Mouse (Mus musculus) limb, embryonic 15.5 days (tissue): ENCODE data around the gene Pih1d1. TPM values are rescaled to one million over a fixed set of nuclear protein-coding genes. Genes with fewer than 3 reads are reported as not detected.
A peak's percentile ranks its signal among the peaks of the same experiment; 100 is the strongest.
"Not testable (repeated sequence)": the region's sequence is repeated elsewhere in the genome, so short reads cannot be mapped to it uniquely, and the experiment has no call there.

Source experiments
- ATAC-seq: fragments of 200-750 bp; cut with Nextera tagmentation; 2 replicates; pipeline ENCODE4 v1.8.0; 2017; ENCODE audit warnings: low read depth, moderate TSS enrichment; ENCODE audit not compliant: insufficient number of reproducible peaks, low FRiP score, low TSS enrichment
- H3K27ac ChIP-seq: fragments of 300-500 bp; sonication (generic); 2 replicates; pipeline ENCODE4 v1.5.1; 2015; ENCODE audit warnings: moderate library complexity, mild to moderate bottlenecking, inconsistent platforms
- H3K27me3 ChIP-seq: fragments of 300-500 bp; sonication (generic); 2 replicates; pipeline ENCODE4 v1.6.1; 2015; ENCODE audit warnings: inconsistent platforms
- H3K36me3 ChIP-seq: fragments of 300-500 bp; sonication (generic); 2 replicates; pipeline ENCODE4 v1.6.1; 2015; ENCODE audit warnings: inconsistent platforms
- H3K4me1 ChIP-seq: fragments of 300-500 bp; sonication (generic); 2 replicates; pipeline ENCODE4 v1.6.1; 2015; ENCODE audit warnings: inconsistent platforms
- H3K4me2 ChIP-seq: fragments of 300-500 bp; sonication (generic); 2 replicates; pipeline ENCODE4 v1.6.1; 2015; ENCODE audit warnings: mild to moderate bottlenecking, inconsistent platforms
- H3K4me3 ChIP-seq: fragments of 300-500 bp; sonication (generic); 2 replicates; pipeline ENCODE4 v1.5.1; 2015; ENCODE audit warnings: mild to moderate bottlenecking, inconsistent platforms
- H3K9ac ChIP-seq: fragments of 300-500 bp; sonication (generic); 2 replicates; pipeline ENCODE4 v1.6.1; 2015; ENCODE audit warnings: inconsistent platforms
- H3K9me3 ChIP-seq: fragments of 300-500 bp; sonication (generic); 2 replicates; pipeline ENCODE4 v1.6.1; 2016; ENCODE audit warnings: inconsistent platforms
- WGBS: fragments of 180-500 bp; shearing (Covaris S2); methylation state at CpG from one replicate; pipeline ENCODE4 v1.1.7; 2015; 5-methylcytosine and 5-hydroxymethylcytosine counted together
- polyA plus RNA-seq: library from polyadenylated mRNA; unstranded; fragments of >200 nt; fragmentation: Nextera tagmentation; extraction: Ambion mirVana; gene quantifications from 2 replicates; pipeline ENCODE4 v1.2.1, GENCODE M21; 2015

Pih1d1 gene
- polyA plus RNA-seq, 1 experiment from 2014 or later = 76.3 TPM

DNA sequence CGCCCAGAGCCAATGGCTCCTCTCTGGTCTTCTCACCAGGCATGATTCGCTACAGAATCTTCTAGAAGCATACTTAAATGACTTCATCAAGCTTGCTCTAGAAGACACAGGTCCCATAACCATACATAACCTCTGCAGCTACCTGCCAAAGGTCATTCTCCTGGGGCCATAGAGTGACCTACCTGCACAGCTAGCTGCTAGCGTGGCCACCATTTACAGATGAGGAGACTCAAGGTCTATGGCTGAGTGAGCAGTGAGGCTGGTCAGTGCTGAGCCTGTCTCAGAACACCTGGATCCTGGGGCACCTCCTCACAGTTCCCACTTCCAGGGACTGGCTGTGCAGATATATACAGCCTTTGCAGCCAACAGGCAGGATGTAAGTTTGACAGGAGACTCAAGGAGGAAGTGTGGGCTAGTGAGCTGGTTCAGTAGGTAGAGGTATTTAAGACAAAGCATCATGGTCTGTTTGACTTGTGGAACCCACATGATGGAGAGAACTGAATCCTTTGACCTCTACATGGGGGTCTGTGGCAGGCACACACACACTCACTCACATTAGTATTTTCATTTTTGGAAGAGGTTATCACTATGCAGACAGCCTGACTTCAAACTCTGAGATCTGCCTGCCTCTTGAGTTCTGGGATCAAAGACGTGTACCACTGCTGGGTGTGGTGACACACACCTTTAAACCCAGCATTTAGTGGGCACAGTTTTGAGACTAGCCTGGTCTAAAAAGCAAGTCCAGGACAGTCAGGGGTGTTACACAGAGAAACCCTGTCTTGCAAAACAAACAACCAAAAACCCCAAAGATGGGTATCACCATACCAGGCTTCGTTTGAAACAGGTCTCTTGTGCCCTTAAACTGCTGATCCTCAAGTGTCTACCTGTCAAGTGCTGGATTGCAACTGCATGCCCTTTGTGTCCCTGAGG lies 34.1 kb upstream of the Pih1d1 start:
- 76% methylated on average over 5 of the region's 5 CpGs for WGBS
- Histone ChIP-seq H3K9me3 (no peaks in the 10 kb centered on the region), H3K4me3 (no peak overlapping the region), H3K4me2 (no peak overlapping the region), H3K27me3 (no peaks in the 10 kb centered on the region), H3K36me3 (peaks cover 44% of the 10 kb centered on the region), H3K4me1 (peaks cover 29% of the 10 kb centered on the region), H3K9ac (no peak overlapping the region), H3K27ac (peak overlapping the region; percentile 35; the same call in 1 of the 2 replicates)
- no peak for ATAC-seq

DNA sequence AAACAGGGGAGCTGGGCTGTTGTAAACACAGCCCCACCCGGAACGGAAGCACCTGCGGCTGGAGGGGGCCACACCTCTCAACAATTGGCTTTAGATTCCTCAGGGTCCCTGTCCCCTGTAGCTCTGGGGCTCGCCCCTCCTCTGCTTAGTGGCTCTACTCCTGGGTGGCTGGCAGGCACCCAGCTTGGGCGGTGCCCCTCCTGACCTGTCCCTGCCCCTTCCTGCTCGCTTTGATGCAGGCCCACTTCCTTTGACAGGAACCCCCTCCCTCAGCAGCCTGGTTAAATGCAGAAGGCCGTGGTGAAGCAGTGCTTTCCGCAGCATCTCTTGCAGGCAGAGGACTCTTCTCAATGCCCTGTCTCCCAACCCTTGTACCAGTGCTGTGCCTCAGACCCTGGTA lies 32.7 kb upstream of the Pih1d1 start:
- Histone ChIP-seq H3K9me3 (no peaks in the 10 kb centered on the region), H3K27ac (no peak overlapping the region; the same call in 1 of the 2 replicates), H3K36me3 (peaks cover 58% of the 10 kb centered on the region), H3K27me3 (no peaks in the 10 kb centered on the region), H3K4me1 (peaks cover 43% of the 10 kb centered on the region), H3K4me3 (no peak overlapping the region), H3K4me2 (no peak overlapping the region), H3K9ac (0 out of 2 replicates have a peak overlapping the region, but pooled peaks have one; percentile 21)
- 54% methylated on average over 8 of the region's 8 CpGs for WGBS
- no peak for ATAC-seq

DNA sequence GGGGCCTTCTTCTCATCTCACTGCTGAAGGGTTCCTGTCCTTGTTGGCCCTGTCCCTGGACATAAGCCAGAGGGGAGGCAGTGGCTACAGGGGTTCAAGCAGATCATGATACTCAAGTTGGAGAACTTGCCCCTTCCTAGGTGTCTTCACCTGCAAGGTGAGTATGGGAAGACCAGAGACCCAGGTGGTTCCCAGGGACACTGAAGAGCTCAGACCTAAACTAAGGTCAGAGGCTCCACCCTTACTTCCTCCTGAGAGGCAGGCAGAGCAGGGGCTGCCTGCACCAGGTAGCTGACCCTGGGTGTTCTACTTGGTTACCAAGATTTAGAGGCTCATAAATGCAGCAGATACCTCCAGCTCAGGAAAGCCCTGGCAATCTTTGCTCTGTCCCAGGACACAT lies 32.1 kb upstream of the Pih1d1 start:
- no peak overlapping the region; the same call in 1 of the 2 replicates for H3K27ac ChIP-seq
- no peaks in the 10 kb centered on the region for H3K9me3 ChIP-seq
- H3K9ac ChIP-seq = peak overlapping the region; percentile 21; the same call in 1 of the 2 replicates
- H3K4me3 ChIP-seq = no peak overlapping the region
- ATAC-seq = no peak
- H3K4me2 ChIP-seq = no peak overlapping the region
- H3K27me3 ChIP-seq = no peaks in the 10 kb centered on the region
- H3K4me1 ChIP-seq = peaks cover 48% of the 10 kb centered on the region
- peaks cover 63% of the 10 kb centered on the region for H3K36me3 ChIP-seq

DNA sequence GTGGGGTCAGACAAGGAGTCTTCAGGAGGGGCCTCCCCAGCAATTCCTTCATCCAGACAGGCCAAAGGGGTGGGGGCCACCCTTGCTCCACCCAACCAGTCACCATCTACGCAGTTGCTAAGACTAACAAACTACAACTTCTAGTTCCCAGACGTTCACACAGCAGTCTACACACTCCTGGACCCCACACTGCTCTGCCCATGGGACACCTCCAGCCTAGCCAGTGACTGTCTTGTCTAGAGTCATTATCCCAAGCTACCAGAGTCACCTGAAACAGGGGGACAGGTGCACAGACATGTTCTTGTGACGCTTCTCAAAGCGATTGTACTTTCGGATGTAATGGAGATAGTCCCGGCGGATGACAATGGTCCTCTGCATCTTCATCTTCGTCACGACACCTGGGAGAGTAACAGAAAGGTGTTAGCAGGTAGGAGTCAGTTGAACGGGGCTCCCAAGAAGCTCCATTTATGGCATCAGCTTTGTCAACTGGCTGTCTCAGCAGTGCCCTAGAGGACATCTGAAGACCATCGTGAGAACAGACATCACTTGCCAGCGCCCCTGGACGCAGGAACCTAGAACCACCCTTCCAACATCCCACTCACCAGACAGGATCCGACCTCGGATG lies 31.4 kb upstream of the Pih1d1 start:
- H3K9ac ChIP-seq = peak overlapping the region; percentile 95; the same call in 1 of the 2 replicates
- H3K36me3 ChIP-seq = peaks cover 69% of the 10 kb centered on the region
- WGBS = 78% methylated on average over 15 of the region's 15 CpGs
- H3K4me2 ChIP-seq = peak overlapping the region; percentile 67
- ATAC-seq = no peak
- no peaks in the 10 kb centered on the region for H3K27me3 ChIP-seq
- H3K4me3 ChIP-seq = peak overlapping the region; percentile 89
- peaks cover 54% of the 10 kb centered on the region for H3K4me1 ChIP-seq
- H3K27ac ChIP-seq = peak overlapping the region; percentile 89
- no peaks in the 10 kb centered on the region for H3K9me3 ChIP-seq

DNA sequence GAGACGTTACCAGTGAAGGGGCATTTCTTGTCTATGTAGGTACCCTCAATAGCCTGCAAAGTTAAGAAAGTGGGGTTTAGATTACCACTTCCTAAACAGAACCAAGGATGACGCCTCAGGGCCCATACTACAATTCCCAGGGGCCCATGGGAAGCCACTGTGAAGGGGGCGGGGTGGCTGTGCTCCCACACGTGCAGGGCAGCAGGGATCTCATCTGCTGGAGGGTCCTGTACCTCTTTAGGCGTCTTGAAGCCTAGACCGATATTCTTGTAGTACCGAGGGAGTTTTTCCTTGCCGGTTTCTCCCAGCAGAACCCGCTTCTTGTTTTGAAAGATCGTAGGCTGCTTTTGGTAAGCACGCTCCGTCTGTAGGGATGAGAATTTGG lies 30.9 kb upstream of the Pih1d1 start:
- WGBS = 15% methylated on average over 12 of the region's 12 CpGs
- H3K27me3 ChIP-seq = no peaks in the 10 kb centered on the region
- H3K9ac ChIP-seq = peak overlapping the region; percentile 95
- no peaks in the 10 kb centered on the region for H3K9me3 ChIP-seq
- peaks cover 54% of the 10 kb centered on the region for H3K4me1 ChIP-seq
- H3K4me2 ChIP-seq = peak overlapping the region; percentile 67
- peaks cover 69% of the 10 kb centered on the region for H3K36me3 ChIP-seq
- H3K4me3 ChIP-seq = peak overlapping the region; percentile 89
- no peak for ATAC-seq
- H3K27ac ChIP-seq = peak overlapping the region; percentile 89

DNA sequence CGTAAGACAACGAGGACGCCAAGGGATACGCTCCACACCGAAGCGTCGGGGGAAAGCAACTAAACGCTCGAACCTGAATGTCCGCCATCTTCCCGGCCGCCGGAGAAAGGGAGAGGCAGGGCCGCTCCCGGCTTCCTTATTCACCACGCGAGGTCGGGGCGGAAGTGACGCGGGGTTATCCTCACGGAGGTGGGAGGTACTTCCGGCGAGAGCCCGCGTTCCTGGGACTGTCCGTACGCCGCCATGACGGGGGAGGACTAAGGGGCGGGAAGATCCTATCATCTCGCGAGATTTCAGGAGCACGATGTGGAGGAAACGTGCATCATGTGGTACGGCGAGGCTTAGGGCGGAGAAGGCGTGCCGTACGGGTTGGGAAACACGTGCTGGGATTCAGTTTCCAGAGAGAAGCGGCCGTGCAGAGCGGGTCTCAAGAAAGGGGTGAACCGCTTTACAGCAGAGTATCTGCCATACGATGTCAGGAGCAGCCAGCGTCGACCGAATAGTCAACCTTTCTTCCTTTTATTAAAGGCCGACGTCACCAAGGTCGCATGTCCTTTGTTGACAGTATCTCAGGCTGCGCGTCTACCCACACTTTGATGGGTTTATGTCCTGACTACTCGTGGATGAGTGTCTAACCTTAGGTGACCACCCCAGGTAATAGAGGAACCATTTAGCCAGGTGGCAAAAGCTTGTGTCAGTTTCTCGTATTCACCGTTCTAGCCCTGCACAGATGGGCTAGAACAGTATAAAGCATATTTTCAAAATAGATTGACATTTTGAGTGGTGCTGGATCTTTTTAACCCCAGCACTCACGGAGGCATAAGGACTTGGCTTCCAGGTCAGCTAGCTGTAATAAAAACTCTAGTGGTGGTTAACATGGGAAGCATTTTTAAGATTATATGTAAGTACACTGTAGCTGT lies 29.6 kb upstream of the Pih1d1 start, which contains the start of gene Rps11:
TSS of gene Rps11 (minus strand) at position 216 of the 920 bp plus-strand sequence.
- peak within 1 kb of the TSS; percentile 89 for H3K27ac ChIP-seq
- peak; percentile 83 for ATAC-seq
- H3K9ac ChIP-seq = peak within 1 kb of the TSS; percentile 95
- peaks cover 58% of the 10 kb centered on the region for H3K4me1 ChIP-seq
- H3K9me3 ChIP-seq = no peaks in the 10 kb centered on the region
- no peaks in the 10 kb centered on the region for H3K27me3 ChIP-seq
- peaks cover 63% of the 10 kb centered on the region for H3K36me3 ChIP-seq
- WGBS = under 1% methylated on average over 59 of the region's 59 CpGs
- H3K4me2 ChIP-seq = peak within 1 kb of the TSS; percentile 67
- H3K4me3 ChIP-seq = peak within 1 kb of the TSS; percentile 89

DNA sequence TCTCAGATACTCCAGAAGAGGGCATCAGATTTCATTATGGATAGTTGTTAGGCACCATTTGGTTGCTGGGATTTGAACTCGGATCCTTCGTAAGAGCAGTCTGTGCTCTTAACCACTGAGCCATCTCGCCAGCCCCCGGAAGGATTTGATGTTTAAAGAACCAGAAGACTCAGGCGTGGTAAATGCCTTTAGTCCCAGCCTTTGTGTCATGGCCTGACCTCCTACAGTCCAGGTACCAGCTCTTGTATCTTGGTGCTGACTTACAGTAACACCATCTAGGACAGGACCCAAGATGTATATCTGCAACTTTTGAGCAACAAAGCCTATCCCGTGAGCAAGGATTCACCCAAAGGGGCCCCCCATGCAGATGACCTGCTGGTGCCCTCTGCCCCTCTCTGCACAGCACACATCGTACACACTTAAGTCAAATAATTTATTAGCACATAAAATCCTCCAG lies 28.9 kb upstream of the Pih1d1 start:
- Histone ChIP-seq H3K4me3 (peak overlapping the region; percentile 89; the same call in 1 of the 2 replicates), H3K27ac (peak overlapping the region; percentile 89), H3K4me2 (peak overlapping the region; percentile 38; the same call in 1 of the 2 replicates), H3K9me3 (no peaks in the 10 kb centered on the region), H3K4me1 (peaks cover 63% of the 10 kb centered on the region), H3K27me3 (no peaks in the 10 kb centered on the region), H3K9ac (no peak overlapping the region), H3K36me3 (peaks cover 56% of the 10 kb centered on the region)
- WGBS = 15% methylated on average over 7 of the region's 7 CpGs
- ATAC-seq = no peak

DNA sequence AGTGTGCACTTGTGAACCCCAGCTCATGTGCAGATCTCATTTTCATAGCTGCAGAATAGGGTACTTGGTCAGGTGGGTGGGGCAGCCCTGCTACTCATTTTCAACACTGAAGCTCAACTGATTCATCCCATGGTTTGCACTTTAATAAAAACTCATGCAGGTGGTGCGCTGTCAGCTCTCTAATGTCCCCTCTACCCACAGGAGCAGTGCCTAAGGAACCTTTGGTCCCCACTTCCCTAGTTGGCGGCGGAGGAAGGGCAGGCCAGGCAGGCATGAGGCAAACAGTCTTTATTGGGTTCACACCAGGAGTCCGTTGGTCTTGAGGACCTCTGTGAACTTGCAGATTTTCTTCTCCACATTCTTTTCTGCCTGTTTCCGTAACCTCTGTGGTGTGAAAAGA lies 28.5 kb upstream of the Pih1d1 start:
- peak overlapping the region; percentile 91; the same call in 1 of the 2 replicates for H3K27ac ChIP-seq
- peaks cover 63% of the 10 kb centered on the region for H3K4me1 ChIP-seq
- H3K4me3 ChIP-seq, H3K9ac ChIP-seq, ATAC-seq, H3K9me3 ChIP-seq, H3K27me3 ChIP-seq: not testable (repeated sequence)
- WGBS = 61% methylated on average over 5 of the region's 5 CpGs
- H3K4me2 ChIP-seq = peak overlapping the region; percentile 20; the same call in 1 of the 2 replicates
- H3K36me3 ChIP-seq = peaks cover 51% of the 10 kb centered on the region

DNA sequence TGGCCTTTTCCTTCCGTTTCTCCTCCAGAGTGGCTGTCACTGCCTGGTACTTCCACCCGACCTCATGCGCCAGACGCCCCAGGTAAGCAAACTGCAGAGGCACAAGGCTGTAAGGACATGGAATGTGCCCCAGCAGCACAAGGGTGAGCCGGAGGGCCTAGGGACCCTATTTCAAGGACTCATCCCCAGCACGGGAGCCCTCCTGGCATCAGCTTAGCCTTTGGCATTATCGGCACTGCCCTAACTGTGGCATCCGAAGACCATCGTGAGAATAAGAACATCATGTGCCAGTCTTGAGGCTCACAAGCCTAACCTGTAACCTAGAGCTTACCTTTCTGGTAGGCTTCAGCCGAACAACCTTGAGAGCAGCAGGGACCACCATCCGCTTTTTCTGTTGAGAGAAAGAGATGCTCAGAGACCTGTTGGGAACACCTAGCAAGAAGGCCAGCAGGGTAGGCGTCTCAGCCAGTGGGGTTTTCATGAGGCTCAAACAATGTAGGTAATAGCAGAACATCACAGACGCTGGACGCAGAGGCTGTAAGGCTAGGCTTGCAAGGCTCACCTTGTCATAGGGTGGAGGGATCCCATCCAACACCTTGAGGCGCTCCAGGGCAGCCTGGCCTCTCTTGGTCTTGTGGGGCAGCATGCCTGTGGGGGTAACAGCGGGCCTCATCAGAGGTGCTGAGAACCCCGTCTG lies 27.8 kb upstream of the Pih1d1 start:
- WGBS = 70% methylated on average over 17 of the region's 17 CpGs
- Histone ChIP-seq H3K9me3 (no peaks in the 10 kb centered on the region), H3K27me3 (no peaks in the 10 kb centered on the region), H3K36me3 (peaks cover 45% of the 10 kb centered on the region), H3K4me2 (peak overlapping the region; percentile 69), H3K4me1 (peaks cover 59% of the 10 kb centered on the region), H3K27ac (peak overlapping the region; percentile 91), H3K9ac (peak overlapping the region; percentile 96; the same call in 1 of the 2 replicates), H3K4me3 (peak overlapping the region; percentile 90)
- no peak for ATAC-seq

DNA sequence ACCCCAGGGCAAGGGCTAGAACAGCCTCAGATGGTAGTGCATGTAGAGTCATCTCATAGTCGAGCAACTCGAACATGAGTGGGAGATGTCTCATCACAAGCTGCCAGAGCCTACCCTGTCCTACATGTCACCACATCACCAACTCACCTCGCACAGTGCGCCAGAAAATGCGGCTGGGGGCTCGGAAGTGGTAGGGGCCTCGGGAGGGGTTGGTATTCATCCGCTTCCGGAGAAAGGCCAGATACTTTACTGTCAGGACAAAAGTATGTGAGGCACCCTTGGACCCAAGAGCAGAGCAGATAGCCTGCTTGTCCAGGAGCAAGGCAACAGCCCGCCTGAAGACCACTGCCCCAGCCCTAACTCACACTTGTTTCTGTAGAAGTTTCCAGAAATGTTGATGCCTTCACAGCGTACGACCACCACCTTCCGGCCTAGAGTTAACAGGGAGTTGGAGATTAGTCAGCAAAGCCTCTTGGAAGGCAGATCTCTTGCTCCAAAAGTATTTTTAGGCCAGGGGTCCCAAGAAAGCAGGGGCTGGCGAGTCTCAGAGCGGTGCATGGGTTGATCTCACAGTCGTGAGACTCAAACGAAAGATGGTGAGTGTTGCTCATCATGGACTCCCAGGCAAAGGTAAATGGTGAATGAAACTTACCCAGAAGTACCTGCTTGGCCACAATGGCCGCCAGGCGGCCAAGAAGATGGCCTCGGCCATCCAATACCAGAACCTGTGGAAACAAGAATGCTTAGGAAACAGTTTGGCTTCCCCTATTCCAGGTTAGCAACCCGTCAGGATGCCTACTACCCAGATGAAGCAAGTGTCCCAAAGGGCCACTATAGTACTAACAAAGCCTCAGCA lies 27.0 kb upstream of the Pih1d1 start:
- H3K4me3 ChIP-seq = peak overlapping the region; percentile 90
- 34% methylated on average over 21 of the region's 21 CpGs for WGBS
- H3K9me3 ChIP-seq = no peaks in the 10 kb centered on the region
- peak overlapping the region; percentile 96 for H3K9ac ChIP-seq
- H3K27me3 ChIP-seq = no peaks in the 10 kb centered on the region
- H3K4me1 ChIP-seq = peaks cover 51% of the 10 kb centered on the region
- peaks cover 37% of the 10 kb centered on the region for H3K36me3 ChIP-seq
- peak overlapping the region; percentile 69 for H3K4me2 ChIP-seq
- H3K27ac ChIP-seq = peak overlapping the region; percentile 91
- ATAC-seq = no peak
